Mouse (Mus musculus): ENCODE results near the gene Tnni3k. TPM values are rescaled to one million over a fixed set of nuclear protein-coding genes. Genes with fewer than 3 reads are reported as not detected.

The Tnni3k gene
- total and polyA plus RNA-seq, 3 experiments = 0.07 TPM; not detected in 2

DNA sequence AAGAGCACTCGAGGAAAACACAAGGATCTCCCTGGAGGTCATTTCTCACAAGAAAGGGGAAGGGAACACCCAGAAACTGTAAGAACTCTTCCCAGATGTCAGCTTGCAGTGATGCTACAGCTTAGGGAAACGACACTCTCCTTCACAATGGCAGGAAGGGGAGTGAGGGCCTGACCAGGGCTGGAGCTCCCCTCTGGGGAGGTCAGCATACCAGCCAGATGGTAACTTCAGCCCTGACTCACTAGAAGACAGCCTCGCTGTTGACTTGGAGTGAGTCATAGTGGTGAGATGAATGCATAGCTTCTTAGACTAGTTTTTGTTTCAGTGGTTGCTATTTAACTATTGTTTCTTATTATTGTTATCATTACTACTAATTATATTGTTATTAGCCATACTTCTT lies 300.7 kb downstream of the Tnni3k start:
- no peak for DNase-seq (ENCODE audit: extremely low read depth)
- dilution Hi-C loops (cut with MboI; ENCODE audit: extremely low pct_ligation_motif_present, extremely low pct_unique_long_range_greater_than_20kb, low sequenced_read_pairs) (no loop called here), in situ Hi-C loops (cut with MboI; ENCODE audit: low pct_ligation_motif_present, low pct_unique_long_range_greater_than_20kb, low sequenced_read_pairs) (no loop called here)
- Histone ChIP-seq H3K9ac (ENCODE audit: insufficient read depth, low read depth) (no peak overlapping the region), H3K4me3 (replicated peaks in 1 of 3; ENCODE audit: low read depth in 2 of 3, low read length in 2 of 3, poor library complexity in 1 of 3) (no peak overlapping the region), H3K4me2 (ENCODE audit: insufficient read depth, low read depth, poor library complexity, severe bottlenecking) (no peak overlapping the region), H3K9me3 (replicated peaks; ENCODE audit: low read length) (no peaks in the 10 kb centered on the region), H3K27ac (ENCODE audit: insufficient read depth, low read depth) (no peak overlapping the region), H3K79me2 (replicated peaks; ENCODE audit: control insufficient read depth, extremely low read depth, insufficient read depth, poor library complexity, severe bottlenecking) (no peaks in the 10 kb centered on the region), H3K36me3 (replicated peaks in 1 of 2; ENCODE audit: control insufficient read depth in 1 of 2, insufficient read depth in 1 of 2, low read length in 1 of 2) (no peaks in the 10 kb centered on the region), H3K27me3 (replicated peaks) (no peaks in the 10 kb centered on the region), H3K4me1 (ENCODE audit: control insufficient read depth in 1 of 2, insufficient read depth in 2 of 2) (peaks cover 0 to 6% of the 10 kb centered on the region in 2 experiments; a peak in 1 of 4 replicates)
- TF ChIP-seq HCFC1 (IDR thresholded peaks at IDR 0.05; ENCODE audit: low read depth, low read length) (no peak), RCOR1 (conservative IDR thresholded peaks at IDR 0.05; ENCODE audit: low read depth, low read length) (no peak), NRF1 (IDR thresholded peaks at IDR 0.05; ENCODE audit: low read depth, low read length) (no peak), MEF2A (IDR thresholded peaks at IDR 0.05; ENCODE audit: borderline replicate concordance, low read depth, low read length) (no peak), E2F4 (IDR thresholded peaks at IDR 0.05; ENCODE audit: insufficient replicate concordance, low read depth, low read length) (no peak), MXI1 (IDR thresholded peaks at IDR 0.05; ENCODE audit: low read depth, low read length) (no peak), JUN (IDR thresholded peaks at IDR 0.05; ENCODE audit: insufficient read depth, low read depth, low read length) (no peak), CHD2 (IDR thresholded peaks at IDR 0.05; ENCODE audit: low read length) (no peak), MAX (IDR thresholded peaks at IDR 0.05; ENCODE audit: low read length) (no peak), TBP (conservative IDR thresholded peaks at IDR 0.05; ENCODE audit: low read depth, low read length) (no peak), CTCF (conservative IDR thresholded peaks at IDR 0.05 in 1 of 2, IDR thresholded peaks at IDR 0.05 in 1 of 2; ENCODE audit: low read depth in 2 of 2, low read length in 2 of 2) (no peak)

DNA sequence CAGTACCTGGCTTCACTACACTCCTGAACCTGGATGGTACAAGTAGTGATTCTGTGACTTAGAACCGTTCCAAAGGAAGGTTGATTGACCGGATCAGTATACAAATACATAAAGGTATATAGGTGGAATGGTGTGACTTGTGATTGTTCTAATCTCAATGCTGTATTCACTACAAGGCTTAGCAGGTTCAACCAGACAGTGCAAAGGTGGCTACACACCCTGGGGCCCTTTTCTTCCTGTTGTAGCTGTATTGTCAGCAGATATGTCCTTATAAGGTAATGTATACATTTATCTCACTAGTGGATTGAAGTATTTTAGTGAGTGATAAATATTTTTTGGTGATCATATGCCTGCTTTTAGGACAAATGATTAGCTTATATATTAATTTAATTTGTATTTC lies 310.9 kb downstream of the Tnni3k start:
- no peak overlapping the region for H3K4me2 ChIP-seq (ENCODE audit: insufficient read depth, low read depth, poor library complexity, severe bottlenecking)
- H3K9ac ChIP-seq (ENCODE audit: insufficient read depth, low read depth) = no peak overlapping the region
- peaks cover 0 to 9% of the 10 kb centered on the region in 2 experiments; a peak in 2 of 4 replicates for H3K4me1 ChIP-seq (ENCODE audit: control insufficient read depth in 1 of 2, insufficient read depth in 2 of 2)
- H3K4me3 ChIP-seq (replicated peaks in 1 of 3; ENCODE audit: low read depth in 2 of 3, low read length in 2 of 3, poor library complexity in 1 of 3) = no peak overlapping the region
- dilution Hi-C loops (cut with MboI; ENCODE audit: extremely low pct_ligation_motif_present, extremely low pct_unique_long_range_greater_than_20kb, low sequenced_read_pairs) (no loop called here), in situ Hi-C loops (cut with MboI; ENCODE audit: low pct_ligation_motif_present, low pct_unique_long_range_greater_than_20kb, low sequenced_read_pairs) (no loop called here)
- no peak for DNase-seq (ENCODE audit: extremely low read depth)
- no peaks in the 10 kb centered on the region for H3K27me3 ChIP-seq (replicated peaks)
- H3K9me3 ChIP-seq (replicated peaks; ENCODE audit: low read length) = no peaks in the 10 kb centered on the region
- no peaks in the 10 kb centered on the region for H3K36me3 ChIP-seq (replicated peaks in 1 of 2; ENCODE audit: control insufficient read depth in 1 of 2, insufficient read depth in 1 of 2, low read length in 1 of 2)
- no peak overlapping the region for H3K27ac ChIP-seq (ENCODE audit: insufficient read depth, low read depth)
- TF ChIP-seq SIN3A (IDR thresholded peaks at IDR 0.05; ENCODE audit: low read length) (no peak), RCOR1 (conservative IDR thresholded peaks at IDR 0.05; ENCODE audit: low read depth, low read length) (no peak), MXI1 (IDR thresholded peaks at IDR 0.05; ENCODE audit: low read depth, low read length) (no peak), ELF1 (IDR thresholded peaks at IDR 0.05; ENCODE audit: low read depth, low read length) (no peak), PAX5 (IDR thresholded peaks at IDR 0.05; ENCODE audit: low read length) (no peak), UBTF (IDR thresholded peaks at IDR 0.05; ENCODE audit: low read depth, low read length) (no peak), MAX (IDR thresholded peaks at IDR 0.05; ENCODE audit: low read length) (no peak), MYC (IDR thresholded peaks at IDR 0.05; ENCODE audit: low read depth, low read length) (no peak), KAT2A (IDR thresholded peaks at IDR 0.05; ENCODE audit: insufficient replicate concordance, low read length) (no peak), ZNF384 (IDR thresholded peaks at IDR 0.05; ENCODE audit: low read depth, low read length) (no peak), ETS1 (conservative IDR thresholded peaks at IDR 0.05; ENCODE audit: low read depth, low read length) (no peak), ZC3H11A (IDR thresholded peaks at IDR 0.05; ENCODE audit: low read depth, low read length) (no peak), IRF4 (IDR thresholded peaks at IDR 0.05; ENCODE audit: low read depth, low read length) (no peak), CTCF (conservative IDR thresholded peaks at IDR 0.05 in 1 of 2, IDR thresholded peaks at IDR 0.05 in 1 of 2; ENCODE audit: low read depth in 2 of 2, low read length in 2 of 2) (no peak), GABPA (IDR thresholded peaks at IDR 0.05; ENCODE audit: insufficient replicate concordance, low read depth, low read length) (no peak), MAFK (IDR thresholded peaks at IDR 0.05; ENCODE audit: insufficient replicate concordance, low read length) (no peak), CHD1 (IDR thresholded peaks at IDR 0.05; ENCODE audit: low read depth, low read length) (no peak), MAZ (IDR thresholded peaks at IDR 0.05; ENCODE audit: low read depth, low read length) (no peak)
- H3K79me2 ChIP-seq (replicated peaks; ENCODE audit: control insufficient read depth, extremely low read depth, insufficient read depth, poor library complexity, severe bottlenecking) = no peaks in the 10 kb centered on the region
